Mouse (Mus musculus): ENCODE data around the gene Nom1. TPM values are rescaled to one million over a fixed set of nuclear protein-coding genes. Genes with fewer than 3 reads are reported as not detected.
A peak's percentile ranks its signal among the peaks of the same experiment; 100 is the strongest.

The Nom1 gene
- polyA plus RNA-seq, 2 experiments, result 19.0 to 22.0 TPM

- H3K27me3 ChIP-seq (ENCODE audit: control insufficient read depth, insufficient read depth, low read length), result peaks cover 99% of the 10 kb centered on the region
- DNase-seq (ENCODE audit: low spot score) (no peak), ATAC-seq (ENCODE audit: low FRiP score, low read depth) (no peak)
- no peak overlapping the region for H3K4me2 ChIP-seq (replicated peaks; ENCODE audit: low read depth, low read length, severe bottlenecking)
- 0% methylated on average over 1 of the region's 1 CpGs for whole genome bisulfite sequencing
- no peaks in the 10 kb centered on the region for H3K36me3 ChIP-seq (ENCODE audit: control insufficient read depth, insufficient read depth, low read length)
- no peak overlapping the region for H3K27ac ChIP-seq (replicated peaks; ENCODE audit: low read depth, low read length)
- H3K9ac ChIP-seq (ENCODE audit: low read depth, low read length, severe bottlenecking), result no peak overlapping the region
- TF ChIP-seq POLR2A (IDR thresholded peaks at IDR 0.05; ENCODE audit: borderline replicate concordance, extremely low read depth, insufficient read depth, insufficient read length), result no peak
- H3K9me3 ChIP-seq (ENCODE audit: control insufficient read depth, low read length), result no peaks in the 10 kb centered on the region
- peaks cover 10% of the 10 kb centered on the region; the same call in 1 of the 2 replicates for H3K4me1 ChIP-seq (ENCODE audit: control insufficient read depth, insufficient read depth, low read length)
- H3K4me3 ChIP-seq (replicated peaks; ENCODE audit: low read length), result no peak overlapping the region
Measured at GRCm38 (mm10) chr5:29476021-29476420, 41.6 kb downstream of the Nom1 start.

GRCm38 (mm10) chr5:29477474-29478207 lies 43.2 kb downstream of the Nom1 start:
- Histone ChIP-seq H3K4me3 (replicated peaks; ENCODE audit: low read length) (peak overlapping the region; percentile 38), H3K4me1 (ENCODE audit: control insufficient read depth, insufficient read depth, low read length) (peaks cover 10% of the 10 kb centered on the region; the same call in 1 of the 2 replicates), H3K27ac (replicated peaks; ENCODE audit: low read depth, low read length) (no peak overlapping the region), H3K9me3 (ENCODE audit: control insufficient read depth, low read length) (no peaks in the 10 kb centered on the region), H3K4me2 (replicated peaks; ENCODE audit: low read depth, low read length, severe bottlenecking) (peak overlapping the region; percentile 67), H3K36me3 (ENCODE audit: control insufficient read depth, insufficient read depth, low read length) (no peaks in the 10 kb centered on the region), H3K27me3 (ENCODE audit: control insufficient read depth, insufficient read depth, low read length) (peaks cover 99% of the 10 kb centered on the region), H3K9ac (ENCODE audit: low read depth, low read length, severe bottlenecking) (0 out of 2 replicates have a peak overlapping the region, but pooled peaks have one; percentile 34)
- 0% methylated on average over 46 of the region's 73 CpGs for WGBS
- no peak for DNase-seq (ENCODE audit: low spot score)
- TF ChIP-seq POLR2A (IDR thresholded peaks at IDR 0.05; ENCODE audit: borderline replicate concordance, extremely low read depth, insufficient read depth, insufficient read length), result no peak
- 0 out of 2 replicates have a peak, but pooled peaks have one; percentile 11 for ATAC-seq (ENCODE audit: low FRiP score, low read depth)

GRCm38 (mm10) chr5:29478208-29479197 lies 44.0 kb downstream of the Nom1 start, which contains the start of gene Mnx1:
Mnx1 (minus strand) TSS chr5:29478470.
- peak; percentile 53; the same call in 1 of the 2 replicates for ATAC-seq (ENCODE audit: low FRiP score, low read depth)
- Histone ChIP-seq H3K36me3 (ENCODE audit: control insufficient read depth, insufficient read depth, low read length) (no peaks in the 10 kb centered on the region), H3K27me3 (ENCODE audit: control insufficient read depth, insufficient read depth, low read length) (peaks cover 100% of the 10 kb centered on the region), H3K4me3 (replicated peaks; ENCODE audit: low read length) (peak within 1 kb of the TSS; percentile 38), H3K4me2 (replicated peaks; ENCODE audit: low read depth, low read length, severe bottlenecking) (peak within 1 kb of the TSS; percentile 67), H3K9ac (ENCODE audit: low read depth, low read length, severe bottlenecking) (0 out of 2 replicates have a peak within 1 kb of the TSS, but pooled peaks have one; percentile 34), H3K27ac (replicated peaks; ENCODE audit: low read depth, low read length) (no peak within 1 kb of the TSS), H3K9me3 (ENCODE audit: control insufficient read depth, low read length) (no peaks in the 10 kb centered on the region), H3K4me1 (ENCODE audit: control insufficient read depth, insufficient read depth, low read length) (peaks cover 10% of the 10 kb centered on the region; the same call in 1 of the 2 replicates)
- DNase-seq (ENCODE audit: low spot score), result no peak
- WGBS, result 1% methylated on average over 60 of the region's 65 CpGs
- no peak for TF ChIP-seq POLR2A (IDR thresholded peaks at IDR 0.05; ENCODE audit: borderline replicate concordance, extremely low read depth, insufficient read depth, insufficient read length)

- under 1% methylated on average over 14 of the region's 14 CpGs for whole genome bisulfite sequencing
- peaks cover 100% of the 10 kb centered on the region for H3K27me3 ChIP-seq (ENCODE audit: control insufficient read depth, insufficient read depth, low read length)
- no peak overlapping the region for H3K4me2 ChIP-seq (replicated peaks; ENCODE audit: low read depth, low read length, severe bottlenecking)
- H3K4me1 ChIP-seq (ENCODE audit: control insufficient read depth, insufficient read depth, low read length), result peaks cover 10% of the 10 kb centered on the region; the same call in 1 of the 2 replicates
- no peak overlapping the region for H3K9ac ChIP-seq (ENCODE audit: low read depth, low read length, severe bottlenecking)
- DNase-seq (ENCODE audit: low spot score) (peak; percentile 58), ATAC-seq (ENCODE audit: low FRiP score, low read depth) (peak; percentile 64; the same call in 1 of the 2 replicates)
- TF ChIP-seq POLR2A (IDR thresholded peaks at IDR 0.05; ENCODE audit: borderline replicate concordance, extremely low read depth, insufficient read depth, insufficient read length), result no peak
- H3K9me3 ChIP-seq (ENCODE audit: control insufficient read depth, low read length), result no peaks in the 10 kb centered on the region
- H3K36me3 ChIP-seq (ENCODE audit: control insufficient read depth, insufficient read depth, low read length), result no peaks in the 10 kb centered on the region
- H3K4me3 ChIP-seq (replicated peaks; ENCODE audit: low read length), result no peak overlapping the region
- H3K27ac ChIP-seq (replicated peaks; ENCODE audit: low read depth, low read length), result no peak overlapping the region
Measured at GRCm38 (mm10) chr5:29479198-29479593, 44.7 kb downstream of the Nom1 start.

GRCm38 (mm10) chr5:29483801-29484200 lies 49.3 kb downstream of the Nom1 start:
- ATAC-seq (ENCODE audit: low FRiP score, low read depth), result no peak
- DNase-seq (ENCODE audit: low spot score), result no peak
- peaks cover 97% of the 10 kb centered on the region for H3K27me3 ChIP-seq (ENCODE audit: control insufficient read depth, insufficient read depth, low read length)
- 9% methylated on average over 4 of the region's 4 CpGs for WGBS
- no peak overlapping the region for H3K9ac ChIP-seq (ENCODE audit: low read depth, low read length, severe bottlenecking)
- no peaks in the 10 kb centered on the region for H3K9me3 ChIP-seq (ENCODE audit: control insufficient read depth, low read length)
- no peak for TF ChIP-seq POLR2A (IDR thresholded peaks at IDR 0.05; ENCODE audit: borderline replicate concordance, extremely low read depth, insufficient read depth, insufficient read length)
- H3K36me3 ChIP-seq (ENCODE audit: control insufficient read depth, insufficient read depth, low read length), result no peaks in the 10 kb centered on the region
- H3K27ac ChIP-seq (replicated peaks; ENCODE audit: low read depth, low read length), result no peak overlapping the region
- H3K4me3 ChIP-seq (replicated peaks; ENCODE audit: low read length), result no peak overlapping the region
- H3K4me1 ChIP-seq (ENCODE audit: control insufficient read depth, insufficient read depth, low read length), result peaks cover 5% of the 10 kb centered on the region; the same call in 1 of the 2 replicates
- H3K4me2 ChIP-seq (replicated peaks; ENCODE audit: low read depth, low read length, severe bottlenecking), result no peak overlapping the region
